Mouse (Mus musculus) monocyte, adult 5-6 weeks (primary cell): ENCODE measurements around the gene Gm47955. TPM values are rescaled to one million over a fixed set of nuclear protein-coding genes. Genes with fewer than 3 reads are reported as not detected.
"Not testable (repeated sequence)": the region's sequence is repeated elsewhere in the genome, so short reads cannot be mapped to it uniquely, and the experiment has no call there.

ENCODE experiments used
- ATAC-seq: fragments of 153-309, 156-312 bp; replicated peaks from 2 replicates; pipeline ENCODE4 v1.8.0; 2017; ENCODE audit warnings: mild to moderate bottlenecking; ENCODE audit not compliant: low TSS enrichment, insufficient number of reproducible peaks, severe bottlenecking, poor library complexity, low FRiP score
- total RNA-seq: library from RNA; stranded (forward); fragments of 200-1000, 200-491, 200-594 nt; gene quantifications from 3 replicates; pipeline ENCODE4 v1.2.3, GENCODE M21; 2017

The Gm47955 gene
- total RNA-seq, result not detected in 3 replicates

DNA sequence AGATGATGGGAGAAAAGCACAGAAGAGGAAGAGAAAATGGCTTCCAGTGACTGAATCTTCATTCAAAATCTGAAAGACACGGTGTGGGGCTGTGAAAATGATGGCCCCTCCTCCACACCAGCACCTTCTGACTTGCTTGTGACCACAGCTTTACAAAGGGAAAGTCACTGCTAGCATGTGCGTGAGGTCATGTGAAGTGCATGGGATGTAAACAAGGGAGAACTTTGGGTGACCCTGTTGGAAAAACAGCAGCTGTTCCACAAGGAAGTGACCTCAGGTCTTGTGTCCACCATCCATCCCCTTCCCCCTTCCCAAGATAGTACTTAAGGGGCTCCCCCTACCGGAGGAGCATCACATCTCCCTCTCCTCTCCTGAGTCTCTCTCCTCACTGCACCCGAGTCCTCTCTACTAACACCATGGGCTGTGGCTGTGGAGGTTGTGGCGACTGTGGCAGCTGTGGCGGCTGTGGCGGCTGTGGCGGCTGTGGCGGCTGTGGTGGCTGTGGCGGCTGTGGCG lies at the start of gene Gm47955:
TSS of gene Gm47955 (plus strand) at position 417 of the 516 bp plus-strand sequence.
- ATAC-seq, result no peak

DNA sequence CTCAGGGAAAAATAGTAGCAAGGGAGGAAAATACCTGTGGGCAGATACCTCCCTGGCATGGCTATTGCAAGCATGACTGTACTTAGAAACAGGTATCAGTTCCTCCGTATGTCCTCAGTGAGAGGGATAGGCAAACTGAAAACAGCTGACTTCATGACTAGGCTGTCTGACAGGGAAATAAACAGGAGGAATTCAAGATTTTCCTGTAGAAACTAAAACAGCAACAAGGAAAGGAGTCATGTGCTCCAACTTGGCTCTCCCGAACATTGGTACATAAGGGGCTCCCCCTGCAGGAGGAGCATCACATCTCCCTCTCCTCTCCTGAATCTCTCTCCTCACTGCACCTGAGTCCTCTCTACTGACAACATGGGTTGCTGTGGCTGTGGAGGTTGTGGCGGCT lies 47.1 kb upstream of the Gm47955 start, which contains the start of gene A030005L19Rik:
TSS of gene A030005L19Rik (plus strand) at position 301 of the 400 bp plus-strand sequence.
- no peak for ATAC-seq

DNA sequence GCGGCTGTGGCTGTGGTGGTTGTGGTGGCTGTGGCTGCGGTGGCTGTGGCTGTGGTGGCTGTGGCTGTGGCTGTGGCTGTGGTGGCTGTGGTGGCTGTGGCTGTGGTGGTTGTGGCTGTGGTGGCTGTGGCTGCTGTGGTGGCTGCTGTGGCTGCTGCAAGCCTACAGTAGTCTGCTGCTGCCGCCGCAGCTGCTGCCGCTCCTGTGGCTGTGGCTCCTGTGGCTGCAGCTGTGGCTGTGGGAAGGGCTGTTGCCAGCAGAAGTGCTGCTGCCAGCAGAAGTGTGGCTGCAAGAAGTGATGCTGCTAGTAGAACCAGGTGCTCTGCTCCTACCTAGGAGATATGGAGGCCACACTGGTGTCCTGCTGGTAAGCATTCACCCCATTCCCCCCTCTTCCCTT lies 46.7 kb upstream of the Gm47955 start:
- ATAC-seq, result not testable (repeated sequence)

DNA sequence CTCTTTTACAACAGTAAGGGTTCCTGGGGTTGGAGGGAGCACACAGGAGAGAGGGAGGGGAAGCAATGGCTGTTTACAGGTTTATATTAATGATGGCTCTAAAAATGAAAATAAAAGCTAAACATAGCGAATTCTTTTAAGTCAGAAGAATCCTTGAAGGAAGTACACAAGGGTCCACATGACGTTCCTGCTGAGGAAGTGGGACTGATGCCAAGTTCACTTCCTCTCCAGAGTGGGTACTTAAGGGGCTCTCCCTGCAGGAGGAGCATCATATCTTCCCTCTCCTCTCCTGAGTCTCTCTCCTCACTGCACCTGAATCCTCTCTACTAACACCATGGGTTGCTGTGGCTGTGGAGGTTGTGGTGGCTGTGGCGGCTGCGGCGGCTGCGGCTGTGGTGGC lies 35.4 kb upstream of the Gm47955 start, which contains the start of gene A030014E15Rik:
TSS of gene A030014E15Rik (plus strand) at position 268 of the 400 bp plus-strand sequence.
- no peak for ATAC-seq

DNA sequence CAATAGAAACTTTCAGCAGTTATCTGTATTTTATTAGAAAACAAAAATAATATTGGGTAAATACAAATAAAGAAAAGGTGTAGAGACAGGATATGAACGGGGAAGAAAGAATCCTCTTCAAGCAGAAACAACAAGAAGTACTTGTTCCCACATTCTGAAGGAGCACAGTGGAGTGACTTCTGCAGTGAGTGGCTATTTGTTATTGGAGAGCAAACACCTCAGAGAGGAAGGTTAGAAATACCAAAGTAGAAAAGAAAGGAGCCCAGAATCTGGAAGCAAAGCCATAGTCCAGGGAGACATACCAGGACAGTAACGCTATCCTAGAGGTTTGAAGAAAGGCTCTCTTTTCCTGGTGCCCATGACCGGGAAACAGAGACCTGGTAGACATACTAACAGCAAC lies 29.5 kb upstream of the Gm47955 start:
- not testable (repeated sequence) for ATAC-seq

DNA sequence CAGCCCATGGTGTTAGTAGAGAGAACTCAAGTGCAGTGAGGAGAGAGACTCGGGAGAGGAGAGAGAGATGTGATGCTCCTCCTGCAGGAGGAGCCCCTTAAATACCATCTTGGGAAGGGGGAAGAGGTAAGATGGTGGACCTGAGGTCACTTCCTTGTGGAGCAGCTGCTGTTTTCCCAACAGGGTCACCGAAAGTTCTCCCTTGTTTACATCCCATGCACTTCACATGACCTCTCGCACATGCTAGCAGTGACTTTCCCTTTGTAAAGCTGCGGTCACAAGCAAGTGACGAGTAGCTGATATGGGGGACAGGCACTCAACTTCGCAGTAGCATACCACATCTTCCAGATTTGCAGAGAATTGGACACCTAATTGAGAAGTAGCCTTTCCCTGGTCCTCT lies 28.8 kb upstream of the Gm47955 start, which contains the start of gene Gm6217:
TSS of gene Gm6217 (minus strand) at position 74 of the 400 bp plus-strand sequence.
- ATAC-seq, result not testable (repeated sequence)

DNA sequence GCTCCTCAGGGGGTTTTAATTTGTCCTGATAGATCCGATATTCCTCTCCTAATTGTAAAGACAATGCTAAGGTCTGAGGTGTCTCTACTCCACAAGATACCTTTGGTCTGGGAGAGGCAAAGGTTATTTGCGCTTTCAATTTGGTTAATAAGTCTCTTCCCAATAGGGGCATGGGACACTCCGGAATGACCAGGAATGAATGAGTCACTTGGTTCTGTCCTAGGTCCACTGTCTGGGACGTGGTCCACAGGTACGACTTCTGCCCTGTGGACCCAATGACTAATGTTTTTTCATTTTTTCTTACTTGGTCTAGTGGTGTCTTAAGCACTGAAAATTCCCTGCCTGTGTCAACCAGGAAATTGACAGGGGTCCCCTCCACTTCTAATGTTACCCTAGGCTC lies 21.4 kb upstream of the Gm47955 start:
- ATAC-seq, result no peak

DNA sequence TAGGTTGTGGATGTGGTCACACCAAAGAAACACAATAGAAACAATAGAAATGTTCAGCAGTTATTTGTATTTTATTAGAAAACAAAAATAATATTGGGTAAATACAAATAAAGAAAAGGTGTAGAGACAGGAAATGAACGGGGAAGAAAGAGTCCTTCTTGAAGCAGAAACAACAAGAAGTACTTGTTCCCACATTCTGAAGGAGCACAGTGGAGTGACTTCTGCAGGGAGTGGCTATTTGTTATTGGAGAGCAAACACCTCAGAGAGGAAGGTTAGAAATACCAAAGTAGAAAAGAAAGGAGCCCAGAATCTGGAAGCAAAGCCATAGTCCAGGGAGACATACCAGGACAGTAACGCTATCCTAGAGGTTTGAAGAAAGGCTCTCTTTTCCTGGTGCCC lies 17.6 kb upstream of the Gm47955 start:
- not testable (repeated sequence) for ATAC-seq

DNA sequence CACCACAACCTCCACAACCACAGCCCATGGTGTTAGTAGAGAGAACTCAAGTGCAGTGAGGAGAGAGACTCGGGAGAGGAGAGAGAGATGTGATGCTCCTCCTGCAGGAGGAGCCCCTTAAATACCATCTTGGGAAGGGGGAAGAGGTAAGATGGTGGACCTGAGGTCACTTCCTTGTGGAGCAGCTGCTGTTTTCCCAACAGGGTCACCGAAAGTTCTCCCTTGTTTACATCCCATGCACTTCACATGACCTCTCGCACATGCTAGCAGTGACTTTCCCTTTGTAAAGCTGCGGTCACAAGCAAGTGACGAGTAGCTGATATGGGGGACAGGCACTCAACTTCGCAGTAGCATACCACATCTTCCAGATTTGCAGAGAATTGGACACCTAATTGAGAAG lies 16.8 kb upstream of the Gm47955 start, which contains the start of gene A030003K21Rik:
TSS of gene A030003K21Rik (minus strand) at position 94 of the 400 bp plus-strand sequence.
- not testable (repeated sequence) for ATAC-seq

DNA sequence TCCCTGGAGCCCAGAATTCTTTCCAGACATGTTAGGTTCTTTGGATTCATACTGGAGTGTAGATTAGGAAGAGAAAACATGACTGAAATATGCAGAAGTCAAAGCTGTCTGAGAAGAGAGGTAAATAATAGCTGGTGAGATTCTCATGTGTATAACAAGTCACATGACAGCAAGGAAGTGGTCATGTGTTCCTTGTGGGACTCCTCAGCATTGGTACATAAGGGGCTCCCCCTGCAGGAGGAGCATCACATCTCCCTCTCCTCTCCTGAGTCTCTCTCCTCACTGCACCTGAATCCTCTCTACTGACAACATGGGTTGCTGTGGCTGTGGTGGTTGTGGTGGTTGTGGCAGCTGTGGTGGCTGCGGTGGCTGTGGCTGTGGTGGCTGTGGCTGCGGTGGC lies 14.1 kb upstream of the Gm47955 start:
- ATAC-seq, result not testable (repeated sequence)

DNA sequence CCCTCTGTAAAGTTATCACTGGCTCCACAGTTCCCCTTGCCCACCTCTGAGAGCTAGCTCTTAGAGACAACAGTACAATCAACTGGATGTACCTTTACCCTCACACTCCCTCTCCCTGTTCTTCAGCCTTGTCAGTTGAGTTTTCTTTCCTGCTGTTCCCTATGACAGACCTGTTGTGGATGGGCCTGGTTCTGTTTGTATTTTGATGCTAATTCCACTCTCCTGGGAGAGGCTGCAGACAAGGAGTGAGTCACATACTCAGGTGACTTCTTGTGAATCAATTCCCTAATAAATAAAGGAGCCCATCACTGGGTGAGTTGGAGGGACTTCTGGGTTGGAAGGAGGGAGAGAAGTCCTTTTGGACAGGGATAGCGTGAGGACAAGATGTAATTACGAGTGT lies 11.5 kb upstream of the Gm47955 start:
- no peak for ATAC-seq

DNA sequence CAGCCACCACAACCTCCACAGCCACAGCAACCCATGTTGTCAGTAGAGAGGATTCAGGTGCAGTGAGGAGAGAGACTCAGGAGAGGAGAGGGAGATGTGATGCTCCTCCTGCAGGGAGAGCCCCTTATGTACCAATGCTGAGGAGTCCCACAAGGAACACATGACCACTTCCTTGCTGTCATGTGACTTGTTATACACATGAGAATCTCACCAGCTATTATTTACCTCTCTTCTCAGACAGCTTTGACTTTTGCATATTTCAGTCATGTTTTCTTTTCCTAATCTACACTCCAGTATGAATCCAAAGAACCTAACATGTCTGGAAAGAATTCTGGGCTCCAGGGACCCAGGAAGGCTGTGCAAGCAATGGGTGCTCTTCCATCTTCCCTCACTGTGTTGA lies 4.2 kb upstream of the Gm47955 start, which contains the start of gene Gm7544:
TSS of gene Gm7544 (minus strand) at position 101 of the 400 bp plus-strand sequence.
- ATAC-seq, result not testable (repeated sequence)

DNA sequence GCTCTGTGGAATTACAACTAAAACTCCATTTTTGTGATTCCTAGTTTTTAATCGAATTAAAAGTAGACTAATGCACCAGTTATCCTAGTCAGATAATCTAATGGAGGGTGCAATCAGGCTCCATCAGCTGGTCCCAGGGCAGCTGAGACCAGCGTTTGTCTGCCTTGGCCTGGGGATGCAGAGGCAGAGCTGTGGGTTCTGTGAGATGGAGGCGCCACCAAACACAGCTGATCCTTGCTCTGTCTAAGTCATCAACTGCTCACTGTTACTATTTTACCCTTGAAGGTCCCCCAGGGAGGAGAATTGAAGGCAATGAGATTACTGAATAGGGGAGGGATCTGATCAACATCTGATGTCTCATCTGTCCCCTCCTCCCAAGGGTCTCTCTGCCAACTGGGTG lies 6.3 kb downstream of the Gm47955 start:
- ATAC-seq, result no peak

DNA sequence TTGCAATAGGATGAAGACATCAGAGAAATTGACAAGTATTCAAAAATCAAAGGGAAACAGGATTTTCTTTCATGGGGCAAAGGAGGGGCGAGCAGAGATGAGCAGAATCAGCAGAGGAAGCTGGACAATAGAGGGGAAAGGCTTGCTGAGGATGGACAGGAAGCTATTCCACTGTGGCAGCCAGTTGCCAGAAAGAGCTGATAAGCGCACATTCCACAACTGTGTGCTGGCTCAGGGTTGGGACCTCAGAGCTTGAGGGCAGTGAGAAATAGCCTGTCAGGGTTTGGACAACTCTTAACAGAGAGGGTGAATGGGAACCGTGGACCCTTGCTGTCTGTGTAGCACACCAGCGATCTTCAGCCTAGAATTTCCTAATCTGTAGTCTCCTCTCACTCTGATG lies 12.0 kb downstream of the Gm47955 start:
- no peak for ATAC-seq

DNA sequence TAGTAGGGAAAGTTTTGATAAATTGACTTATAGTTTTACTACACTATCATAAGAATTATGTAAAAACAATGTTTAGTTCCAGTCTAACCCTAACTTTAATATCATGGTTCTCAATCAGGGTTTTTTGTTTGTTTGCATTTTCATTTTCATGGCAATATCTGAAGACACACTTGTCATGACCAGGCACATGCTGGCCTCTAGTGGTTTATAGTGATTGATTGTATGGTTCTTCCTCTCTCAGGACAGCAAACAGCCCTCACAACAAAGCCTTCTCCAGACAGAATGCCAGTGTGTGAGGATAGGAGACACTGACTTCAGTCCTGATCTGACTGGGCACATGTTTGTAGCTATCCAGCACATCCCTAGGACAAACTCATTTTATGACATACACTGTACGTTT lies 13.2 kb downstream of the Gm47955 start:
- ATAC-seq, result no peak

DNA sequence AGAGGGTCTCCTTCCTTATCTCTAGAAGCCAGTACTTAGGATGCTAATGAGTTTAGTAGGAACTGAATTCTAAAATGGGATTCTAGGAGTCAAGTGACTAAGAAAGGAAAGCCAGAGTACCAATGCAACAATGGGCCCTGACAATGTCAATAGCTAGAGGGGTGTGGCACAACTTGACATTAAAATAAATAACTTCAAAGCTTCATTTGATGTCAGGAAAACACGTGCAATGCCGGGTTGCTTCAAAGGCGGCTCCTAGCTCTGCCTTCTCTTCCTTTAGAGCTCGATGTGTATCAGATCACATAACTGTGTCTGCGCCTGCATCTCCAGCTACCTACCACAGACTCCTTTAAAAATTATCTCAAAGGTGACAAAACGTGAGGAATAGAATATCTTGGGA lies 13.8 kb downstream of the Gm47955 start:
- ATAC-seq, result no peak

DNA sequence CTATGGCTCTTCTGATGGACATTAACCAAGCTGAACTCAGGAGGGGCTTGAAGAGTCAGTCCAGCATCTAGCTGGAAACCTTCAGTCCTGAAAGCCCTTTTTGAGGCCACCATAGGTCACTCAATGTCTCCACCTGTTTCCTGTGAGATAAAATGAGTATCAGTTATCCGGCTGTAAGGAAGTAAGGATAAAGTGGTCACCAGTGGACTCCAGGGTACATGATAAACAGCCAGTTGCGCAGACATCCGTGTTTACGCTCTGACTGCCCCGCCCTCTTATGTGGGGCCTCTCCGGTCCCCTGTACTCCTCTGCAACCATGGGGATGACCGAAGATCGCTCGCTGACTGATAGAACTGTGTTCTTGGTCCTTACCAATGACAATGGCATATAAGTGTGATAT lies 14.3 kb downstream of the Gm47955 start:
- no peak for ATAC-seq

DNA sequence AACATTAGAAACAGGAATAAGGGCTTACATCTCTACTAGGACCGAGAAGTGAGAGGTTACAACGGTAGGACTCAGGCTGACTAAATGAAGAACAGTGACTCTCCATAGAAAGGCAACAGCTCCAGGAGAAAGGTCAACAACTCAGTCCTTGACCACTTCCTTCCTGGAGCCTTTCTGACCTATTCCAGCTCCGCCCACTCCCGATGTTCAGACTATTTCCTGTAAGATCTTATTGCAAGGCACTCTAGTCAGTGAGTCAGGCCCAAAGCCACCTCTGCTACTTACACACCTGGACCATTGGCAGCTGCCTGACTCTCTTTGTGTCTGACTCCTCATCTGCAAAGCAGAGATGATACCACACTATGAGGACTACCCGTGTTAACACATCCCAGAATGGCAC lies 15.7 kb downstream of the Gm47955 start:
- ATAC-seq, result no peak

DNA sequence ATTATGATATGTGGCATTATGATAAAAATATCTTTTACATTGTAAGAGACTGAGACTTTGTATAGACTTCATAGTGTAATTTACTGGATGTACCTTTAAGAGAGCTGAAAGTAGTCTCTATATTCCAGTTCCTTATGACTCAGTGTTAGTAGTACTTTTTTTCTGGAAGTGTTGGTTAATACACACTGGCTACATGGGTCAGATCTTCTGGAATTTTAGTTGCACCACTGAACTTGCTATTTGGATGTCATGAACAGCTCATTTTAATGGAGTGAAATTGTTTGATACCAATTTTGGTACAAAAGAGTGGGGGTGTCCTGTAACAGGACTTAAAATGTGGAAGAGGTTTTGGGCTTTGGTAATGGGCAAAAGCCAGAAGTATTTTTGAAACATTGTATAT lies 17.8 kb downstream of the Gm47955 start:
- no peak for ATAC-seq

DNA sequence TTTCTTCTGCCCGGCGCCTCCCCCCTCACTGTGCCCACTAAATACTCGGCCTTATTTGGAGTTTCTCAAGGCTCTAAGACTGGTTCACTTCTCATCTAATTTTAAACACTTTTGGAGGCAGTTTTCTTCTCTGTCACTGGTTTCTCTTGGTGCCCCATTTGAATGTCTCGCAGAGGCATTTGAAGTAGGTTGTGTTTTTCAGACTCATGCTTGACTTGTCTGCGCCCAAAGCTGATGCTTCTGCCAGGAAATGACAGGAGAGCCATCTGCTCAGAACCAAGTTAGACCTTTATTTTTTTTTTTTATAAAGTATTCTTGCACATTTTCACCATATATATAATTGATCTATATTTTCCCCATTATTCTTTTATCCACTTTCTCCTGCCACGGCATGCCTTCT lies 26.7 kb downstream of the Gm47955 start:
- ATAC-seq, result no peak
